Mouse (Mus musculus): ENCODE measurements around the gene Azgp1. TPM values are rescaled to one million over a fixed set of nuclear protein-coding genes. Genes with fewer than 3 reads are reported as not detected.
"Not testable (repeated sequence)": the region's sequence is repeated elsewhere in the genome, so short reads cannot be mapped to it uniquely, and the experiment has no call there.

Gene Azgp1
- polyA plus RNA-seq (2012; fragmentation: generic; extraction: Trizol): not detected
- long read RNA-seq, experiment 1: 0 reads
- long read RNA-seq, experiment 2: 0 reads

DNA sequence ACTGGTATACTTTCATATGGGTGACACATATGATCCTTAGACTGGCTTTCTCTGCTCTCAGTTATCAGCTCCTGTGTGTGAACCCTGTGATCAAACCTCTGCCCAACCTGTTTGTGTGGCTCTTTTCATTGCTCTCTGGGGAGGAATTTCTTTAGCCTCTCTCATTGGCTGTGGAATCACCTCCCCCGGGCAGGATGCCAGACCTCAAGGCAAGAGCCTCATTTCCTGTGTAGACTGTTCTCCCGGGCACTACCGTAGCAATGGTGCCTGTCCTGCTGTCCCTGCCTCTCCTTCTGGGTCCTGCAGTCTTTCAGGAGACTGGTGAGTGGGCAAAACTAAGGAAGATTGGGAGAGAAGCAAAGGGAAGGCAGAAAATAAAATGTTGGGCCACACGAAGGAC, at the start of gene Azgp1:
Azgp1 (plus strand) TSS at position 221 of the 400 bp plus-strand sequence.
- no peak within 1 kb of the TSS for H3ac ChIP-seq (ENCODE audit: control insufficient read depth, insufficient read length, low read depth)
- no peak within 1 kb of the TSS for H3K4me3 ChIP-seq (ENCODE audit: insufficient read depth, poor library complexity, severe bottlenecking)
- TF ChIP-seq USF1 (IDR thresholded peaks at IDR 0.05; ENCODE audit: low read depth): no peak
- no peak for TF ChIP-seq MYOD1 (IDR thresholded peaks at IDR 0.05; ENCODE audit: control insufficient read depth, insufficient read length, low read depth)
- no peak for TF ChIP-seq CTCF (IDR thresholded peaks at IDR 0.05; ENCODE audit: control insufficient read depth, insufficient read depth, insufficient read length)
- TF ChIP-seq FOSL1 (IDR thresholded peaks at IDR 0.05; ENCODE audit: insufficient read depth, low read length, poor library complexity, severe bottlenecking): no peak
- TF ChIP-seq MAX (IDR thresholded peaks at IDR 0.05): no peak
- no peak for TF ChIP-seq MYOG (IDR thresholded peaks at IDR 0.05; ENCODE audit: control insufficient read depth, extremely low read depth, insufficient read length)
- TF ChIP-seq CEBPB (IDR thresholded peaks at IDR 0.05; ENCODE audit: low read depth): no peak
- H3K79me3 ChIP-seq (ENCODE audit: low read depth): no peaks in the 10 kb centered on the region
- H3K79me2 ChIP-seq (ENCODE audit: control insufficient read depth, insufficient read depth): no peaks in the 10 kb centered on the region
- H3K27me3 ChIP-seq (ENCODE audit: control insufficient read depth, insufficient read depth, insufficient read length): no peaks in the 10 kb centered on the region
- H3K36me3 ChIP-seq (ENCODE audit: control insufficient read depth, insufficient read depth): no peaks in the 10 kb centered on the region

- H3K27me3 ChIP-seq (ENCODE audit: control insufficient read depth, insufficient read depth, insufficient read length); H3K79me2 ChIP-seq (ENCODE audit: control insufficient read depth, insufficient read depth); H3K4me3 ChIP-seq (ENCODE audit: insufficient read depth, poor library complexity, severe bottlenecking); H3K36me3 ChIP-seq (ENCODE audit: control insufficient read depth, insufficient read depth); H3ac ChIP-seq (ENCODE audit: control insufficient read depth, insufficient read length, low read depth); H3K79me3 ChIP-seq (ENCODE audit: low read depth): not testable (repeated sequence)
Measured at GRCm38 (mm10) chr5:137933934-137934333, 47.4 kb upstream of the Azgp1 start.

GRCm38 (mm10) chr5:137936486-137936885, 44.8 kb upstream of the Azgp1 start:
- no peak overlapping the region for H3K4me3 ChIP-seq (ENCODE audit: insufficient read depth, poor library complexity, severe bottlenecking)
- H3K79me2 ChIP-seq (ENCODE audit: control insufficient read depth, insufficient read depth): no peaks in the 10 kb centered on the region
- H3ac ChIP-seq (ENCODE audit: control insufficient read depth, insufficient read length, low read depth): no peak overlapping the region
- no peaks in the 10 kb centered on the region for H3K27me3 ChIP-seq (ENCODE audit: control insufficient read depth, insufficient read depth, insufficient read length)
- no peaks in the 10 kb centered on the region for H3K36me3 ChIP-seq (ENCODE audit: control insufficient read depth, insufficient read depth)
- TF ChIP-seq CTCF (IDR thresholded peaks at IDR 0.05; ENCODE audit: control insufficient read depth, insufficient read depth, insufficient read length) (no peak), MYOD1 (IDR thresholded peaks at IDR 0.05; ENCODE audit: control insufficient read depth, insufficient read length, low read depth) (no peak), USF1 (IDR thresholded peaks at IDR 0.05; ENCODE audit: low read depth) (no peak), MYOG (IDR thresholded peaks at IDR 0.05; ENCODE audit: control insufficient read depth, extremely low read depth, insufficient read length) (no peak), FOSL1 (IDR thresholded peaks at IDR 0.05; ENCODE audit: insufficient read depth, low read length, poor library complexity, severe bottlenecking) (no peak), MAX (IDR thresholded peaks at IDR 0.05) (no peak), CEBPB (IDR thresholded peaks at IDR 0.05; ENCODE audit: low read depth) (no peak)
- H3K79me3 ChIP-seq (ENCODE audit: low read depth): no peaks in the 10 kb centered on the region

DNA sequence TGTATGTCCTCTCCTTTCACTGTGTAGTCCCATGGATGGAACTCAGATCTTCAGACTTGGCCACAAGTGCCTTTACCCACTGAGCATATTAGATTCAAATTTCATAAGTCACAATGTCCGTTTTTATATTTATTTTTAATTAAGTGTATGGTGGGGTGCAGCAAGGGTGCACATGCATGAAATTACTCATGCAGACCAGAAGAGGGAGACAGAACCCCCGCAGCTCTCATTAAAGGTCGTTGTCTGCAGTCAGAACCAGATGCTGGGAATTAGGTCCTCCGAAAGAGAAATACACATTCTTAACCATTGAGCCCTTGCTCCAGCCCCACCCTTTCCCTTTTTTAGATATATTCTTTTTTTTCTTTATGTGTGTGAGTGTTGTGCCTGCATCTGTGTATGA, 44.1 kb upstream of the Azgp1 start:
- Histone ChIP-seq H3K36me3 (ENCODE audit: control insufficient read depth, insufficient read depth) (no peaks in the 10 kb centered on the region), H3K79me2 (ENCODE audit: control insufficient read depth, insufficient read depth) (no peaks in the 10 kb centered on the region), H3K79me3 (ENCODE audit: low read depth) (no peaks in the 10 kb centered on the region), H3ac (ENCODE audit: control insufficient read depth, insufficient read length, low read depth) (no peak overlapping the region), H3K27me3 (ENCODE audit: control insufficient read depth, insufficient read depth, insufficient read length) (no peaks in the 10 kb centered on the region), H3K4me3 (ENCODE audit: insufficient read depth, poor library complexity, severe bottlenecking) (no peak overlapping the region)
- TF ChIP-seq MYOD1 (IDR thresholded peaks at IDR 0.05; ENCODE audit: control insufficient read depth, insufficient read length, low read depth) (no peak), CTCF (IDR thresholded peaks at IDR 0.05; ENCODE audit: control insufficient read depth, insufficient read depth, insufficient read length) (no peak), MYOG (IDR thresholded peaks at IDR 0.05; ENCODE audit: control insufficient read depth, extremely low read depth, insufficient read length) (no peak), CEBPB (IDR thresholded peaks at IDR 0.05; ENCODE audit: low read depth) (no peak), FOSL1 (IDR thresholded peaks at IDR 0.05; ENCODE audit: insufficient read depth, low read length, poor library complexity, severe bottlenecking) (no peak), MAX (IDR thresholded peaks at IDR 0.05) (no peak), USF1 (IDR thresholded peaks at IDR 0.05; ENCODE audit: low read depth) (no peak)

GRCm38 (mm10) chr5:137940948-137941347, 40.4 kb upstream of the Azgp1 start:
- Histone ChIP-seq H3K36me3 (ENCODE audit: control insufficient read depth, insufficient read depth) (no peaks in the 10 kb centered on the region), H3K4me3 (ENCODE audit: insufficient read depth, poor library complexity, severe bottlenecking) (no peak overlapping the region), H3K79me3 (ENCODE audit: low read depth) (no peaks in the 10 kb centered on the region), H3K79me2 (ENCODE audit: control insufficient read depth, insufficient read depth) (no peaks in the 10 kb centered on the region), H3ac (ENCODE audit: control insufficient read depth, insufficient read length, low read depth) (no peak overlapping the region), H3K27me3 (ENCODE audit: control insufficient read depth, insufficient read depth, insufficient read length) (no peaks in the 10 kb centered on the region)
- TF ChIP-seq MAX (IDR thresholded peaks at IDR 0.05): no peak
- no peak for TF ChIP-seq CTCF (IDR thresholded peaks at IDR 0.05; ENCODE audit: control insufficient read depth, insufficient read depth, insufficient read length)
- no peak for TF ChIP-seq FOSL1 (IDR thresholded peaks at IDR 0.05; ENCODE audit: insufficient read depth, low read length, poor library complexity, severe bottlenecking)
- TF ChIP-seq USF1 (IDR thresholded peaks at IDR 0.05; ENCODE audit: low read depth): no peak
- no peak for TF ChIP-seq CEBPB (IDR thresholded peaks at IDR 0.05; ENCODE audit: low read depth)
- no peak for TF ChIP-seq MYOD1 (IDR thresholded peaks at IDR 0.05; ENCODE audit: control insufficient read depth, insufficient read length, low read depth)
- TF ChIP-seq MYOG (IDR thresholded peaks at IDR 0.05; ENCODE audit: control insufficient read depth, extremely low read depth, insufficient read length): no peak

- no peaks in the 10 kb centered on the region for H3K79me2 ChIP-seq (ENCODE audit: control insufficient read depth, insufficient read depth)
- H3K27me3 ChIP-seq (ENCODE audit: control insufficient read depth, insufficient read depth, insufficient read length): no peaks in the 10 kb centered on the region
- no peak for TF ChIP-seq CTCF (IDR thresholded peaks at IDR 0.05; ENCODE audit: control insufficient read depth, insufficient read depth, insufficient read length)
- no peak overlapping the region for H3K4me3 ChIP-seq (ENCODE audit: insufficient read depth, poor library complexity, severe bottlenecking)
- no peaks in the 10 kb centered on the region for H3K79me3 ChIP-seq (ENCODE audit: low read depth)
- H3K36me3 ChIP-seq (ENCODE audit: control insufficient read depth, insufficient read depth): no peaks in the 10 kb centered on the region
- H3ac ChIP-seq (ENCODE audit: control insufficient read depth, insufficient read length, low read depth): no peak overlapping the region
Measured at GRCm38 (mm10) chr5:137943133-137943532, 38.2 kb upstream of the Azgp1 start.

Data from C2C12 (cell line).